Mouse (Mus musculus): Measurements from ENCODE around the gene Capg.

Gene Capg

DNA sequence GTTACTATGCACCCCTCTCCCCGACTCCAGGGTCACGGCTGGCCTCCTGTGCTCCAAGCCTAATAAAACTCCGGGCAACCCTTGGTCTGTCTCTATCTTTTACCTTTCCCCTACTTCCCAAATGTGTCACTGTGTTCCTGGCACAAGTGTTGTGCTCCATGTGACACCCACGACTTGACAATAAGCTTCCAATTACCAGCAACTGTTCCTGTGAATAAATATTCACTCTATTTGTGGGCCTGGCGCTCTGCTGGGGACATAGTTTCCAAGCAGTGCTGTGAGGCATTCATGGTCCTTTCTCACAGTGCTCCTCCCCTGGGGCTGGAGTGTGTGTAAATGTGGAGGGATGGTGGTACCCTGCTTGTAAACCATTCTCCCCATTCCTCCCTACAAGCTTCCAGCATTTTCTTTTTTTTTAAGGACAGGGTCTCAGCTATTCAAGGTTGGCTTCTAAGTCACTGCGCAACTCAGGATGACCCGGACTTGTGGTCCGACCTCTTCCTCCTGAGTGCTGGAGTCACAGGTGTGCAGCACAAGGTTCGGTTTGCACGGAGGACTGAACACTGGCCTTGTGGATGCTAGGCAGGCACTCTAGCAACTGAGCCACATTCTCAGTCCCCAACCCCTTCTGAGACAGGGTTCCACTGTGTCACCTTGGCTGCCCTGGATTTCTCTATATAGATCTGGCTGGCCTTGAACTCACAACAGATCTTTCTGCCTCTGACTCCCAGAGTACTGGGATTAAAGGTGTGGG, 26.6 kb downstream of the Capg start:
- no peak for DNase-seq (ENCODE audit: low spot score)

- no peak for DNase-seq (ENCODE audit: low spot score)
Measured at GRCm38 (mm10) chr6:72571826-72572225, 27.6 kb downstream of the Capg start.

GRCm38 (mm10) chr6:72576041-72576440, 31.9 kb downstream of the Capg start:
- no peak for DNase-seq (ENCODE audit: low spot score)

DNA sequence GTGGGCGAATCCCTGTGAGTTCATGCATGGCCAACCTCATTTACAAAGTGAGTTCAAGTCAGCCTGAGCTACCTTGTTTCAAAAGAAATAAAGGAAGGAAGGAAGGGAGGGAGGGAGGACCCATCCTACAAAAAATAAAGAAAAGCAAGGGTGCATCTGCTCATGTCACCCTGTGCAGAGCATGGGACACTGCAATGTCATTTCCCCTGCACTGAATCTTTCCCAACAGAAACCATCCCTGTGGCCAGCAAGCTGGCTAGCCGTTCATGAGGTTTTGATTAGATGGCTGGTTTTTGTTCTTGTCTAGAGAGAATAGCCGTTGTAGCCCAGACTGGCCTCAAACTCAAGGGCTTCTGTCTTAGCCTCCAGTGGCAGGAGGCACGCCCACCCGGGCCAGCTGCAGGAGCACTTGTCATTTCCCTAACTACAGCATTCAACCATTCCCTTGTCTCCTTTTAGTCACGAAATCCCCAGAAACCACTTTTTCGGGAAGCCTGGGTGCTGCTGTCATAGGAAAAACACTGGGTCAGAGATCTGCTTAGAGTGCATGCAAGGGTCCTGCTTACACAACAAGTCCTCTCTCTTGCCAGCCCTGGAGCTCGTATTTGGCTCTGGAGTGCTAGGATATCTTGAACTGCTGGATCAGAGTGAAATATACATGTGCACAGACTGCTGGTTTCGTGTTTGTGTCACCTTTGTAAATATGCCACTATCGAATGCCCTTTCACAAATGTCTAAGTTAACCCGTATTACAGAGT, 37.6 kb downstream of the Capg start:
- no peak for DNase-seq (ENCODE audit: low spot score)

GRCm38 (mm10) chr6:72583211-72583839, 39.1 kb downstream of the Capg start:
- no peak for DNase-seq (ENCODE audit: low spot score)

- DNase-seq (ENCODE audit: low spot score), result no peak
Measured at GRCm38 (mm10) chr6:72584154-72584553, 40.0 kb downstream of the Capg start.

DNA sequence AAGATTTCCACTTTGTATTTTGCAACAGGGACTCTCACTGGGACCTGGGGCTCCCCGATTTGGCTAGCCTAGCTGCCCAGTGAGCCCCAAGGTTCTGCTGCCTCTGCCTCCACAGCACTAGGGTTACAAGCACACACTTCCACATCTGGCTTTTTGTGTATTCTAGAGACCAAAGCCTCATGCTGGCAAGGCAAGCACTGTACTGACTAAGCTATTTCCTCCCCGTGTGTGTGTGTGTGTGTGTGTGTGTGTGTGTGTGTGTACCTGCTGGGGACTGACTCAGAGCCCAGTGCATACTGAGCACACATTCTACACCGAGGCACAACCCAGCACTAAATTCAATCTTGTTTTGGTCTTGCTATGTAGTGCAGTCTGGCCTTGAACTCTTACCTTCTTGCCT, 42.5 kb downstream of the Capg start:
- DNase-seq (ENCODE audit: low spot score), result no peak

DNA sequence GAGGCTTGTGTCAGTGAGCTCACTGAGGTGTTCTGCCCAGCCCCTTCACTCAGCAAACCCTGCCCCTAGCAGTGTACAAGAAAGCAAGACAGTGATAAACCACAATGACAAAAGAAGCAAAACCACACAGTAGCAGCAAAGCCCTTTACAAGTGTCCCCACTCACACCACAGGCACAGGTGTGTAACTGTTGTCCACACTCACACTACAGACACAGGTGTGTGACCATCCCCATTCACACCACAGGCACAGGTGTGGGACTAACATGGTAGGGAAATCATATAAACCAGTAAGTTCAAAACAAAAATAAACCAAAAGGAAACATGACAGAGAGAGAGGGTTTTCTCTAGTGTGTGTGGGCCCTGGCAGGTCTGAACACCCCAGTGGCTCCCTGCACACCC, 44.1 kb downstream of the Capg start:
- no peak for DNase-seq (ENCODE audit: low spot score)

DNA sequence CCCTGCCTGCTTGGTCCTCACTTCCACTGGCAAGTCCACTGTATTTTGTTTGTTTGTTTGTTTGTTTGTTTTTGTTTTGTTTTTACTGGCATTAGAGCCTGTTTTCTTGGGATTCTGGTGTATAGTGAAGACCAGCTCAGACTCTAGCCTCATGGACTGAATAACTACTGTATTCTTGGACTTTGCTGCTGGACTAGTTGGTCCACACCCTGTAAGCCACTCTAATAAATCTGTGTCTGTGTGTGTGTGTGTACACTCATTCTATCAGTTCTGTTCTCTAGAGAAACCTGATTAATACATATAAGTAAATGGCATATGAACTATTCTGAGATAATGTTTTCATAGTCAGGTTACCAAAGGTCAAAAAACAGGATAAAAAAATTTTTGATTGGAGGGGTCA, 45.9 kb downstream of the Capg start:
- DNase-seq (ENCODE audit: low spot score), result no peak

DNA sequence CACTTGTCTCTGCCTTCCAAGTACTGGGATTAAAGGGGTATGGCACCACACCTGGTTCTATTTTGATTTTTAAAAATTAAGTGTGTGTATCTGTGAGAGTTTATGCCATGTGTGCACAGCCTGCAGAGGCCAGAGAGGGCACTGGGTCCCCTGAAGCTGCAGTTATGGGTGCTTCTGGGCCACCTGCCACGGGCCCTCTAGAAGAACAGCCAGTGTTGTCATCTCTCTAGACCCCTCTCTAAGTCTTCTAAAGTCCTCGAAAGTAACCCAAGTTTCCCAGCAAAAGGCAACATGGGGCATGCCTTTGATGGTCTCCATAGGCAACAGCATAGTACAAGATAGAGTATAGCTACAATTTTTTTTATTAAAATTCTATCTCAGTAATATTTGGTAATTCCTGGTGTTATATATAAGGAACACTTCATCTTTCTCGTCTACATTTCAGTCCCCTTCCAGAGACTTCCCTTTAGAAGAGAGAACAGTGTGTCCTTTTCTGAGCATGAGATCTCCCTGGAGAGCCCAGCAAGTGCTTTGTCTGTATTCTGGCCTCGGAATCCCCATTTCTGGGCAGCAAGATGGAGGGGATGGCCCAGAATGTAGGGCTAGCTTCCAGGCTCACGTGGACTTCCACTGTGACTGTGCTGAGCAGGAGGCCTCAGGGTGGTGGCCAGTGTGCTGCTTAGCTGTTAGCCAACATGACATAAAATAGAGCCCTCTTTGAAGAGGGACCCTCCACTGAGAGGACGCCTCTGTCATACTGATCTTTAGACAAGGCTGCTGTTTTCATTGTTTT, 49.0 kb downstream of the Capg start:
- no peak for DNase-seq (ENCODE audit: low spot score)

DNA sequence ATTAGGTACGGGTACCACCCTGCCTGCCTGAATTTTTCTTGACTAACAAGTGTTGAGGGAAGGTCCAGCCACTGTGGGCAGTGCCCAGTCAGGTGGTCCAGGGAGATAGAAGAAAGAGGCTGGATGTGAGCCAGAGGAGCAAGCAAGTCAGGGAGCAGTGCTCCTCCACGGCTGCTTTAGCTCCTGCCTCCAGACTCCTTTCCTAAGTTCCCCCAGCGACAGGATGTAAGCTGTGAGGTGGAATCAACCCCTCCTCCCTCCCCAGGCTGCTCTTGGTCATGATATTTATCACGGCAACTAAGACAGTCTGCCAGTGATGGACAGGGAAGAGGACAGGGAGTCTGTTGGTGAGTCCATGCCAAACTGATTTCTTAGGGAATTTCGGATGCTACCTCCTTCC, 49.7 kb downstream of the Capg start:
- no peak for DNase-seq (ENCODE audit: low spot score)

DNA sequence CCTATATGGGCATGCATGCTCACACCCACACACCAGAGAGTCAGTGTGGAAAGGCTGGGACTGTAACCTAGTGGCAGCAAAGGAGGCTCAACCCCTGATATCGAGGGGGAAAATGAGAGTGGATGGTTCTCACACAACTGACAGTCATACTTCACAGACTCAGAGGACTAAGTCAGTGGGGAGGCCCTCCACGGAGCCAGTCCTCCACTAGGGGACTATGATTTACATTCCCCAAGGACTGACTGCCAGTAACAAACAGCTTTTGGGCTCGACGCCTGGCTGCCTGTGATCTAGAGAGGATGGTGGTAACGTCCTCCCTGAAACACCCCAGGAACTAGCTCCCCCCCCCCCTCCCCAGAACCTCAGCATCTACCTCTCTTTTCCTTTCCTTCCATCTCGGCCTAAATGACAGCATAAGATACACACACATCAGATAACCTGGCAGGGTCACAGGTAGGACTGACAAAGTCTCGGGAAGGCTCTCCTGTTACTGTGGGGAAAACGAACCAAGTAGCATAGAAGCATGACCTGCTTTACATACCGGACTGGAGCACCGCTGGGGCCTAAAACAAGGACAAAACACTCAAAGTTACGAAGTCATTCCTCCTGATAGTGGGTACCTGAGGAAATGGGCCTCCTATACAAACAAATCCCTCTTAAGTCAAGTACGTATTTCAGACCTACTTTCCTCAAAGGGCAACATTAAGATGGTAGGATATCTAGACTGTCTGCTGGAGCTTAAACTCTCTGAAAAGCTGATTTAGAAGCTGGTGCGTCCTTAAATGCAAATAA, 53.1 kb downstream of the Capg start:
- DNase-seq (ENCODE audit: low spot score), result no peak

GRCm38 (mm10) chr6:72597956-72598753, 54.0 kb downstream of the Capg start, which contains the start of the genes Elmod3 and Retsat:
Elmod3 (minus strand) TSS chr6:72598413.
Retsat (plus strand) TSS chr6:72598475.
- peak; percentile 91 for DNase-seq (ENCODE audit: low spot score)

DNA sequence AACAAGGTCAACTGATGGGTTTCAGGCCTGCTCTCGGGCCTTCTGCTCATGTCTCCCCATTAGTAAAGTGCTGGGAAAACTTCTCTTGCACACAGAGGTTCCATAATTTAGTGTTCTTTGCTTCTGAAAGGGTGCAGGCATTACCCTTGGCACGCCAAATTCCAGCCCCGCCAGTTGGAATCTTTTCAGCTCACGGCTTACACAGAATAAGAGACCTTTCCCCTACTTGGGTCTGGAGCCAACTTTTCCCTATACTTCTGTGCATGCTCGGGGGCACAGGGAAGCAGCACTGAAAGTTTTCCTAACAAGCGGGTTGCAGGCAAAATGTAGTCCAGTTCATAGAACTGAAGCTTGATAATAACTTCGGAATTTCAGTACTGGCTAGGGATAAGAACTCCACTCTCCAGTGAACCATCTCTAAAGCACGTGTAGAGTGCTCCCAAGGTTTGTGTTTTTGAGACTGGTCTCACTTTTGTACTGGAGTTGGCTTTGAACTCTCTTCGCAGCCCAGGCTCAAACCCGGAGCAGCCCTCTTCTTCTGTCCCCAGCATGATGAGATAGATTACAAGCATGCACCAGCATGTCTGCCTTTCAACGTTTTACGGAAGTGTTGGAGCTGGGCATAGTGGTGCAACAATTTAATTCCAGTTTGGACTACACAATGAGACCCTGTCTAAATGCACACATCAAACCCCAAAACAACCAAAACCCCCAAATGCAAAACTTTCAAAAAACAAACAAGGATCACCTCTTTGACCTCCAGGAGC, 54.8 kb downstream of the Capg start:
- DNase-seq (ENCODE audit: low spot score), result peak; percentile 44

GRCm38 (mm10) chr6:72600216-72600615, 56.0 kb downstream of the Capg start:
- DNase-seq (ENCODE audit: low spot score), result no peak

DNA sequence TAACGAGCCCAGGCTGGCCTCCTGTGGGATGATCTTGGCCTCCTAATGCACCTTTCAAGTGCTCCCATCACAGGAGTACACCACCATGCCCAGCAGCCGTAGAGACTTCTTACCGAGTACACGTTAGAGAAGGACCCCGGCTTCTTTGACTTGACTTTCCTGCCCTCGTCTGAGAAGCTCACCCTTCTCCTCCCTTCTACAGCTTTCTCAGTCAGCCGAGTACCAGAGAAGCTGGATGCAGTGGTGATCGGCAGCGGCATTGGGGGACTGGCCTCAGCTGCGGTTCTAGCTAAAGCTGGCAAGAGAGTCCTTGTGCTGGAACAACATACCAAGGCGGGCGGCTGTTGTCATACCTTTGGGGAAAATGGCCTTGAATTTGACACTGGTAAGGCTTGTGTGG, 56.6 kb downstream of the Capg start:
- no peak for DNase-seq (ENCODE audit: low spot score)

DNA sequence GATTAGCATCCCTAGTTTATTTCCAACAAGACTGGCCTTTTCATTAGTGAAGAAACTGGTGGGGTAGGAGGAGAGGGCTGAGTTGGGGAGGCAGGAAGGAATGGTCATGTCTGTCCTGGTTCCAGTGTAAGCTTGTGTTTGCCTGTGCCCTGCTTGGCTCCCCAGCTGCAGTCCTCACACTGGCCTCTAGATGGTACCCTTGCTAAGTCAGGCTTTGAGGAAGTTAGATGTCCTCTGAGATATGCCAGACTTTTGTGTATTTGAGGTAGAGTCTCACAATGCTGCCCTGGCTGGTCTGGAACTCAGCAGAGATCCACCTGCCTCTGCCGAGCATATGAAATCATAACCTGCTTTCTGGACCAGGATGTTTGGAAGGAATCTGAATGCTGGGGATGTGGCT, 57.5 kb downstream of the Capg start:
- peak; percentile 73 for DNase-seq (ENCODE audit: low spot score)

DNA sequence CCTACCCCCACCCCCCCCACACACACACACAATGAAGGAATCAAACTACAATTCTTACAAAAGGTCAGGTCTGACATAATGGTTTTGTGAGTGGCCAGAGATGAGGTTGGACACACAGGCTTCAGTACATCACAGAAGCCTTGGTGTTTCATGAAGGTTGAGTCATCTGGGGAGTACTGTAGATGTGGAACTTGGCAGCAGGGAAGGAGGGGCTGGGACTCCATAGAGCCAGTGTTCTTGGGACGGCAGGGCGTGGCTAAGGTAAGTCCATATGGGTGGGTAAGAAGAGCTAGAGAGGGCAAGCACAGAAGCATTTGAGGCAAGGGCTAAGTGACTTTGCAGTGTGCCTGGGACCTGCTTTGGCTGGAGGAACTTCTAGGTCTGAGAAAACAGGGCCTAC, 59.9 kb downstream of the Capg start:
- no peak for DNase-seq (ENCODE audit: low spot score)

DNA sequence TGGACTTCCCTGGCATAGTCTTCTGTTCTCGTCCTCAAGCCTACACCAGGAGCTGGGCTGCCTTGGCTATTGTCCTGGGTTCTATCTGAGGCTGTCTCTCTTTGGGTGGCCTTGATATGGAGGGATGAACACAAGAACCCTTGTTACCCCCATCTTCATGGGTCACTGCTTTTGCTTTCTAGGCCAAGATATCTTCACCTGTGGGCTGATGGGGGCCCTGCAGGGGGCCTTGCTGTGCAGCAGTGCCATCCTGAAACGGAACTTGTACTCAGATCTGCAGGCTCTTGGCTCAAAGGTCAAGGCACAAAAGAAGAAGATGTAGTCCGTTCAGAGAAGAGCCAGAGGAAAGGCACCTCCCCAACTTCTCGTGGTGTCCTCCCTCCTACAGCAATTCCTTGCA, 62.9 kb downstream of the Capg start:
- DNase-seq (ENCODE audit: low spot score), result no peak

DNA sequence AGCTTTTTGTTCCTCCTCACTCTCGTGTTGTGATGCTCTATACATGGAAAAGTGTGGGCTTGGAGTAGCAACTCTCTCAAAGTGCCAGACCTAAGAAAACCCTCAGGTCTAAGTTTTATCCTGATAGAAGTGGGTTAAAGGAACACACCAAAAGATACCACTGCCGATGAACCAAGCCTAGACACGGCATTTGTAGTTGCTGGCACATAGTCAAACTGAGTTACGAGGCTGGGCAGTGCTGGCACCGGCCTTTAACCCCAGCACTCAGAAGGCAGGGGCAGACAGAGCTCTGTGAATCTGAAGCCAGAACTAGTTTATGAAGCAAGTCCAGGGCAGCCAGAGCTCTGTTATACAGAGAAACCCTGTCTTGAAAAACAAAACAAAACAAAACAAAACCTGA, 63.5 kb downstream of the Capg start:
- DNase-seq (ENCODE audit: low spot score), result no peak
